In the genomic region with DNA sequence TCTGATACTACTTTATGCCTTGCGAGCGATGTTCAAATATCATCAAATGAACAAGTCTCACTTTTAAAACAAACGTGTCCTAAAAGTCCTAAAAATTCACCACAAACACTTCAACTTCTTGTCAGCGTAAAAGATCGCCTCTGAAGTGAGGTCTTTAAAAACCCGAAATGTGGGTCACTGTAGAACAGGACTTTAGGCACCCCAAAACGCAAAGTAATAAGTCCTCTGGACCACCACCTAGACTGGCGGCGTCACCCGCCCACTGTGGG, we compare ENCODE assay signal across 8 mouse cellular contexts.
DNase-seq lines count a peak whose midpoint lies in the region; ATAC-seq and TF ChIP-seq lines count a peak whose summit lies in the region.

No protein-coding gene starts in this region.

- no peaks in the 10 kb centered on the region for H3K9me3 ChIP-seq in forebrain, embryonic 16.5 days (ENCODE audit: control insufficient read depth, low read length)
- no peaks in the 10 kb centered on the region for H3K9me3 ChIP-seq in liver, embryonic 15.5 days (replicated peaks)

- H3K79me2 ChIP-seq in heart, adult 2 months (replicated peaks; ENCODE audit: control insufficient read depth, insufficient read depth, low read length) = peaks cover 12% of the 10 kb centered on the region
- H3K79me2 ChIP-seq in C2C12 (ENCODE audit: control insufficient read depth, insufficient read depth) = peaks cover 59% of the 10 kb centered on the region

- peak overlapping the region; percentile 96 for H3K4me3 ChIP-seq in heart, adult 2 months
- peak overlapping the region; percentile 80 for H3K4me3 ChIP-seq in C2C12 (ENCODE audit: insufficient read depth, poor library complexity, severe bottlenecking)
- peak overlapping the region; percentile 94 for H3K4me3 ChIP-seq in forebrain, embryonic 16.5 days (replicated peaks; ENCODE audit: low read length)
- H3K4me3 ChIP-seq in liver, embryonic 15.5 days (replicated peaks) = peak overlapping the region; percentile 58

- DNase-seq in heart, adult 2 months = no peak
- DNase-seq in heart, postnatal 4 days = no peak
- no peak for DNase-seq in ovary, postnatal 14 days (ENCODE audit: low spot score)
- no peak for DNase-seq in ovary, postnatal 10 days (ENCODE audit: low spot score)
- DNase-seq in thymus, postnatal 36 days = no peak

- peak overlapping the region; percentile 97 for H3K4me2 ChIP-seq in forebrain, embryonic 16.5 days (ENCODE audit: low read length)
- 0 out of 2 replicates have a peak overlapping the region, but pooled peaks have one; percentile 64 for H3K4me2 ChIP-seq in liver, embryonic 15.5 days

- no peaks in the 10 kb centered on the region for H3K27me3 ChIP-seq in heart, adult 2 months (ENCODE audit: control insufficient read depth, insufficient read depth, low read length)
- no peaks in the 10 kb centered on the region for H3K27me3 ChIP-seq in C2C12 (ENCODE audit: control insufficient read depth, insufficient read depth, insufficient read length)
- H3K27me3 ChIP-seq in forebrain, embryonic 16.5 days (replicated peaks; ENCODE audit: control insufficient read depth, insufficient read depth, low read length) = no peaks in the 10 kb centered on the region
- H3K27me3 ChIP-seq in liver, embryonic 15.5 days = peaks cover 67% of the 10 kb centered on the region

- H3K9ac ChIP-seq in heart, adult 2 months (ENCODE audit: low read depth, low read length) = peak overlapping the region; percentile 99
- H3K9ac ChIP-seq in forebrain, embryonic 16.5 days (replicated peaks; ENCODE audit: low read depth, low read length) = peak overlapping the region; percentile 100
- peak overlapping the region; percentile 56; the same call in 1 of the 2 replicates for H3K9ac ChIP-seq in liver, embryonic 15.5 days

- no peak for TF ChIP-seq CTCF in heart, adult 2 months (IDR thresholded peaks at IDR 0.05)
- no peak for TF ChIP-seq CTCF in C2C12 (IDR thresholded peaks at IDR 0.05; ENCODE audit: control insufficient read depth, insufficient read depth, insufficient read length)

- ATAC-seq in forebrain, embryonic 16.5 days = no peak
- ATAC-seq in liver, embryonic 15.5 days (ENCODE audit: insufficient read depth) = no peak

- intact Hi-C loops in heart, adult 2 months (cut with DNase I) = loop anchor here (2.0 to 10.0 kb wide), 5 partner anchors 35 to 439 kb away; no protein-coding TSS in a partner anchor

- peak overlapping the region; percentile 90 for H3ac ChIP-seq in C2C12 (ENCODE audit: control insufficient read depth, insufficient read length, low read depth)

- peaks cover 13% of the 10 kb centered on the region for H3K4me1 ChIP-seq in heart, adult 2 months (ENCODE audit: control insufficient read depth, insufficient read depth, low read length)
- peaks cover 3% of the 10 kb centered on the region; the same call in 1 of the 2 replicates for H3K4me1 ChIP-seq in forebrain, embryonic 16.5 days (replicated peaks; ENCODE audit: control insufficient read depth, insufficient read depth, low read length)
- H3K4me1 ChIP-seq in liver, embryonic 15.5 days (replicated peaks) = peaks cover 6% of the 10 kb centered on the region

- WGBS in heart, adult 2 months = 1% methylated on average over 10 of the region's 10 CpGs
- 1% methylated on average over 10 of the region's 10 CpGs for WGBS in forebrain, embryonic 16.5 days
- 3% methylated on average over 10 of the region's 10 CpGs for WGBS in liver, embryonic 15.5 days (ENCODE audit: insufficient replicate concordance)

- no peak for TF ChIP-seq EP300 in heart, adult 2 months (IDR thresholded peaks at IDR 0.05; ENCODE audit: insufficient read depth, low read depth, low read length)

- TF ChIP-seq POLR2A in heart, adult 2 months (IDR thresholded peaks at IDR 0.05; ENCODE audit: insufficient read depth, low read depth, low read length) = no peak

- peak overlapping the region; percentile 100 for H3K27ac ChIP-seq in heart, adult 2 months
- peak overlapping the region; percentile 100 for H3K27ac ChIP-seq in forebrain, embryonic 16.5 days (ENCODE audit: low read length)
- H3K27ac ChIP-seq in liver, embryonic 15.5 days (replicated peaks) = peak overlapping the region; percentile 87

- H3K36me3 ChIP-seq in heart, adult 2 months (ENCODE audit: control insufficient read depth, insufficient read depth, low read length) = peaks cover 18% of the 10 kb centered on the region
- peaks cover 4% of the 10 kb centered on the region for H3K36me3 ChIP-seq in C2C12 (ENCODE audit: control insufficient read depth, insufficient read depth)
- H3K36me3 ChIP-seq in forebrain, embryonic 16.5 days (ENCODE audit: control insufficient read depth, insufficient read depth) = no peaks in the 10 kb centered on the region
- H3K36me3 ChIP-seq in liver, embryonic 15.5 days (replicated peaks) = no peaks in the 10 kb centered on the region

- H3K79me3 ChIP-seq in C2C12 (ENCODE audit: low read depth) = peaks cover 57% of the 10 kb centered on the region

TF ChIP-seq in C2C12, 6 proteins besides CTCF, POLR2A, EP300 and RAD21:
- TF ChIP-seq FOSL1 (IDR thresholded peaks at IDR 0.05; ENCODE audit: insufficient read depth, low read length, poor library complexity, severe bottlenecking) = no peak
- no peak for TF ChIP-seq USF1 (IDR thresholded peaks at IDR 0.05; ENCODE audit: low read depth)
- no peak for TF ChIP-seq MYOD1 (IDR thresholded peaks at IDR 0.05; ENCODE audit: control insufficient read depth, insufficient read length, low read depth)
- no peak for TF ChIP-seq MYOG (IDR thresholded peaks at IDR 0.05; ENCODE audit: control insufficient read depth, extremely low read depth, insufficient read length)
- TF ChIP-seq MAX (IDR thresholded peaks at IDR 0.05) = no peak
- TF ChIP-seq CEBPB (IDR thresholded peaks at IDR 0.05; ENCODE audit: low read depth) = no peak
TF ChIP-seq in C2C12: peak in this region for 0.
